Comparison of ENCODE assay signal across 13 mouse cellular contexts in genomic region chr12:34394342-34394741, GRCm38 (mm10).
"Had no signal": no experiment of that assay in that cellular context is flagged by ENCODE, and none has a peak within 500 bp of the region (broad histone marks: within the 10 kb centered on the region; RNA-seq: fewer than 3 reads in every experiment).

No protein-coding gene starts in this region.

- H3K4me1 ChIP-seq: limb, embryonic 12.5 days; liver, embryonic 13.5 days; megakaryocyte, embryonic 14.5 days had no signal

- DNase-seq: kidney, adult 18-20 months; kidney, postnatal 10 days; kidney, postnatal 4 days; liver; liver, embryonic 13.5 days; liver, postnatal 0 days; thymus, postnatal 4 days had no signal

- H3K4me3 ChIP-seq: layer of hippocampus, adult 2 months; limb, embryonic 12.5 days; liver, embryonic 13.5 days; megakaryocyte, embryonic 14.5 days had no signal

- H3K9me3 ChIP-seq: limb, embryonic 12.5 days; liver, embryonic 13.5 days; megakaryocyte, embryonic 14.5 days had no signal

- H3K4me2 ChIP-seq: limb, embryonic 12.5 days; liver, embryonic 13.5 days had no signal

- ATAC-seq: liver, postnatal 0 days; midbrain, embryonic 16.5 days had no signal

- H3K27me3 ChIP-seq: liver, embryonic 13.5 days; megakaryocyte, embryonic 14.5 days had no signal

- H3K9ac ChIP-seq: limb, embryonic 12.5 days; liver, embryonic 13.5 days; liver, postnatal 0 days had no signal

- H3K27ac ChIP-seq: layer of hippocampus, adult 2 months; limb, embryonic 12.5 days; liver, embryonic 13.5 days; macrophage; stomach, postnatal 0 days had no signal

- H3K36me3 ChIP-seq: limb, embryonic 12.5 days; liver, embryonic 13.5 days had no signal
